Mouse (Mus musculus) lung, embryonic 16.5 days (tissue): ENCODE data around the gene Usp54. TPM values are rescaled to one million over a fixed set of nuclear protein-coding genes. Genes with fewer than 3 reads are reported as not detected.

Experiments used
- ATAC-seq: fragments of 200-750 bp; cut with Nextera tagmentation; 2 replicates; pipeline ENCODE4 v1.8.0; 2017; ENCODE audit warnings: low read depth, mild to moderate bottlenecking, moderate library complexity
- H3K27ac ChIP-seq: fragments of 300-500 bp; sonication (generic); 2 replicates; pipeline ENCODE4 v1.5.1; 2014; ENCODE audit warnings: mild to moderate bottlenecking, control low read depth, low read length
- H3K27me3 ChIP-seq: fragments of 300-500 bp; sonication (generic); 2 replicates; pipeline ENCODE4 v1.6.1; 2014; ENCODE audit warnings: low read depth, low read length, mixed read lengths; ENCODE audit not compliant: control insufficient read depth, insufficient read depth
- H3K36me3 ChIP-seq: fragments of 300-500 bp; sonication (generic); 2 replicates; pipeline ENCODE4 v1.6.1; 2014; ENCODE audit warnings: low read length; ENCODE audit not compliant: control insufficient read depth, insufficient read depth
- H3K4me1 ChIP-seq: fragments of 300-500 bp; sonication (generic); replicated peaks from 2 replicates; pipeline ENCODE4 v1.6.1; 2014; ENCODE audit warnings: low read length, mixed read lengths; ENCODE audit not compliant: control insufficient read depth, insufficient read depth
- H3K4me2 ChIP-seq: fragments of 300-500 bp; sonication (generic); 2 replicates; pipeline ENCODE4 v1.6.1; 2014; ENCODE audit warnings: low read depth, low read length, control low read depth
- H3K4me3 ChIP-seq: fragments of 300-500 bp; sonication (generic); 2 replicates; pipeline ENCODE4 v1.5.1; 2014; ENCODE audit warnings: mild to moderate bottlenecking, low read length, control low read depth
- H3K9ac ChIP-seq: fragments of 300-500 bp; sonication (generic); 2 replicates; pipeline ENCODE4 v1.6.1; 2014; ENCODE audit warnings: low read length, control low read depth
- H3K9me3 ChIP-seq: fragments of 300-500 bp; sonication (generic); 2 replicates; pipeline ENCODE4 v1.6.1; 2016; ENCODE audit warnings: low read length; ENCODE audit not compliant: control insufficient read depth
- WGBS: fragments of 180-500 bp; shearing (Covaris S2); extraction: QIAGEN DNeasy Blood & Tissue Kit; methylation state at CpG from one replicate; pipeline ENCODE4 v1.1.7; 2014; 5-methylcytosine and 5-hydroxymethylcytosine counted together
- microRNA-seq: library from miRNA; unstranded; fragments of <30 nt; microRNA quantifications from one replicate; pipeline ENCODE4, GENCODE M21; 2016
- polyA plus RNA-seq: library from polyadenylated mRNA; unstranded; fragments of >200 nt; fragmentation: Nextera tagmentation; extraction: Ambion mirVana; gene quantifications from 2 replicates; pipeline ENCODE4 v1.2.1, GENCODE M21; 2015

Usp54 gene
- polyA plus RNA-seq, 1 experiment from 2014 or later: 8.1 TPM

- no peaks in the 10 kb centered on the region for H3K4me1 ChIP-seq
- no peak for ATAC-seq
- no peak overlapping the region for H3K9ac ChIP-seq
- H3K27me3 ChIP-seq: no peaks in the 10 kb centered on the region
- peaks cover 14% of the 10 kb centered on the region for H3K36me3 ChIP-seq
- no peak overlapping the region for H3K4me3 ChIP-seq
- WGBS: 98% methylated on average over 2 of the region's 2 CpGs
- H3K27ac ChIP-seq: no peak overlapping the region
- no peaks in the 10 kb centered on the region for H3K9me3 ChIP-seq
- no peak overlapping the region for H3K4me2 ChIP-seq
Observed at GRCm38 (mm10) chr14:20520179-20520578, 120.7 kb downstream of the Usp54 start.

- peaks cover 12% of the 10 kb centered on the region for H3K36me3 ChIP-seq
- no peak overlapping the region for H3K4me3 ChIP-seq
- no peaks in the 10 kb centered on the region for H3K4me1 ChIP-seq
- no peaks in the 10 kb centered on the region for H3K9me3 ChIP-seq
- H3K27ac ChIP-seq: no peak overlapping the region
- ATAC-seq: no peak
- WGBS: 79% methylated on average over 2 of the region's 2 CpGs
- no peaks in the 10 kb centered on the region for H3K27me3 ChIP-seq
- no peak overlapping the region for H3K9ac ChIP-seq
- no peak overlapping the region for H3K4me2 ChIP-seq
Observed at GRCm38 (mm10) chr14:20508424-20508823, 132.4 kb downstream of the Usp54 start.

DNA sequence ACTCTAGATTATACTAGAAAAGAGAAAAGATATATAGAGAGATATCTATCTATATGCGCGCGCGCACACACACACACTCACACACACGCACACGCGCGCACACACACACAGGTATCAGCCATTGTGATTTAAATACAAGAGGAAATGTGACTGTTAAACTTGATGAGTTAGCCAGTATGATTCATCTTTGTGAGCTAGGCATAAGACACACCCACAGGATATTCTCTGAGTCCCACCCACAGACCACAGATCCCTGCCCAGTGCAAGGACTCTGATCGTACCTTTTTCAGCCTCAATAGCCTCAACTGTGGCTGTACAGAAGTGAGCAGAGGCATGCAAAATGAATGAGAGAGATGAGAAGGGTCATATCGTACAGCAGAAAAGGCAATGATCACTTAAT, 137.9 kb downstream of the Usp54 start:
- no peak for ATAC-seq
- Histone ChIP-seq H3K36me3 (peaks cover 12% of the 10 kb centered on the region), H3K27me3 (no peaks in the 10 kb centered on the region), H3K4me3 (no peak overlapping the region), H3K27ac (no peak overlapping the region), H3K4me1 (no peaks in the 10 kb centered on the region), H3K9ac (no peak overlapping the region), H3K4me2 (no peak overlapping the region), H3K9me3 (no peaks in the 10 kb centered on the region)
- WGBS: 92% methylated on average over 10 of the region's 10 CpGs

DNA sequence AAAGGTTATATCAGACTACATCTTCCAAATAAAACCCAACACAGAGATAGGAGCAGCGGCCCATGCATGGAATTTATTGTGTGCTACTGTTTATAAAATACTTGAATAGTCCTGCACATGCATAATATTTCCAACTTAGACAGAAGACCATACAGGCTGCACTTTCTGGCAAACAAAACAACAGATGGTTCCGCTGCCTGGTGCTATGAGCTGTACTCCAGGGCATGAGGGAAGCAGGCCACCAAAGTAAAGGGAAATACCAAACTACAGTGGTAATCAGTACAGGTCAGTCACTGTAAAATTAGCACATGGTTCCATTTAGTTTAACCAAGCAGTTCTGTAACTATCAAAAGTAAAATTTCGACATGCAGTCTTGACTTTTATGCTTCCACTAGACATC, 140.9 kb downstream of the Usp54 start:
- Histone ChIP-seq H3K27ac (no peak overlapping the region), H3K4me1 (no peaks in the 10 kb centered on the region), H3K9ac (no peak overlapping the region), H3K4me2 (no peak overlapping the region), H3K4me3 (no peak overlapping the region), H3K36me3 (peaks cover 15% of the 10 kb centered on the region), H3K9me3 (no peaks in the 10 kb centered on the region), H3K27me3 (no peaks in the 10 kb centered on the region)
- no peak for ATAC-seq
- WGBS: 84% methylated on average over 3 of the region's 3 CpGs

Small RNAs within 50 kb of the gene (microRNA-seq; reads per million reads assigned to microRNA genes)
- gene Mir6946: 0.99 reads per million

Other genes with a start within 250 kb of the Usp54 start
- gene Mrps16, start 247.4 kb downstream of the Usp54 start, polyA plus RNA-seq: 88.8 and 89.0 TPM in 2 replicates
- gene Cfap70, start 188.8 kb downstream of the Usp54 start, polyA plus RNA-seq: 2.2 and 5.6 TPM in 2 replicates
- 45.4 TPM in 2 replicates for gene Anxa7, start 160.9 kb downstream of the Usp54 start, polyA plus RNA-seq
- 0.45 and 1.0 TPM in 2 replicates for gene Mss51, start 144.2 kb downstream of the Usp54 start, polyA plus RNA-seq
- 34.2 and 39.0 TPM in 2 replicates for gene Ppp3cb, start 94.5 kb downstream of the Usp54 start, polyA plus RNA-seq
- 1.8 and 7.9 TPM in 2 replicates for gene Myoz1, start 15.5 kb upstream of the Usp54 start, polyA plus RNA-seq
- 4.2 and 6.2 TPM in 2 replicates for gene Synpo2l, start 27.3 kb upstream of the Usp54 start, polyA plus RNA-seq
- 93.3 and 95.6 TPM in 2 replicates for gene Sec24c, start 33.2 kb upstream of the Usp54 start, polyA plus RNA-seq
- 29.4 and 30.7 TPM in 2 replicates for gene Fut11, start 53.9 kb upstream of the Usp54 start, polyA plus RNA-seq
- 191 and 192 TPM in 2 replicates for gene Chchd1, start 61.9 kb upstream of the Usp54 start, polyA plus RNA-seq
- gene Zswim8, start 66.5 kb upstream of the Usp54 start, polyA plus RNA-seq: 29.3 and 30.4 TPM in 2 replicates
- 26.6 and 29.9 TPM in 2 replicates for gene Ndst2, start 93.5 kb upstream of the Usp54 start, polyA plus RNA-seq
- 33.7 and 37.0 TPM in 2 replicates for gene Camk2g, start 153.0 kb upstream of the Usp54 start, polyA plus RNA-seq
- 1.8 and 2.1 TPM in 2 replicates for gene Plau, start 195.6 kb upstream of the Usp54 start, polyA plus RNA-seq